Mouse (Mus musculus) yolk sac, embryonic 10.5 days (tissue): ENCODE measurements around the gene Bcas1.

Experiments used
- DNase-seq: peaks from one replicate; pipeline ENCODE4 v3.0.0-alpha.2; 2017; ENCODE audit warnings: low spot score

Bcas1 gene

DNA sequence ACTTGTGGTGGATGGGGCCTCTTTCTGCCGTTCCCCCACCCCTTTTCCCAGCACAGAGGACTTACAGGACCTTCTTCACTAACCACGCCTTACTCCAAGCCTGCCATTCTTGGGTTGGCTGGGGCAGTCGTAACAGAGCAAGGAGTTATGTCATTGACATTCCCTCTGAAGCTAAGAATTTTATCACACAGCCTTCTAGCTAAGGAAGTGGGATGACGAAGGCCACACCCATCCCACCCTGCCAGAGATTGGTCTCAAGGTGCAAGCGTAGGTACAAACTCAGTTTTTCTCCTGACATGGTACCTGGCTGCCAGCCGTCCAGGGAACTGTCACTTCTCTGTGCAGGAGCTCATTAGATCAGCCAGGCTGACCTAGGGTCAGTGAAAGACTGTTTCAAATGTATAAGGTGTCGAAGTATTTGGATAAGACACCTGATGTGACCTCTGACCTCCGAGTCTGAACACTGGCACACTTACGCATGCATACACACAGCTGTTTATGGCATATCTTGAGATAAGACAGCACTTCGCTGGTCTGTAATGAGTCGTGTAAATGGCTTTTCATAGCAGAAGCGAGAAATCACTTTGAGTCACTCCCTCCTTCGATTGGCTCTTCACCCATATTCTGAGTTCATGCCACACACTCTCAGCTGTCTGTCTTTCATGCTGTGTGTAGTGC, 117.2 kb downstream of the Bcas1 start:
- DNase-seq = no peak

DNA sequence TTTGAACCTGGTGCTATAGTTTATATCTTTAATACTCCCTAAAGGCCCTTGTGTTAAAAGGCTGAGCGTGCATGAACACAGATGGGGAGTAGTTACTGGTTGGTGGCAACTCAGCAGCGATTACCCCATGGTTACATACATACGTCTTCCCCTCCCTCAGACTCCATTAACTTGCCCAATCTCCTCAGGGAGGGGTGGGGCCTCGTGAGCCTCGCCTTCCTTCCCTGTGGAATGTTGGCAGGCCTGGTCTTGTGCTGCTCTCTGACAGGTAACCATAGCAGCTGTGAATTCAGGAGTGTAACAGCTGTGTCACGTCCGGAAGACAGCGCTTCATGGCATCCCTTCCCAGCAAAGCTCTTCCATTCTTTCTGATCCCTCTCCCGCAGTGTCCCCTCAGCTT, 118.7 kb downstream of the Bcas1 start:
- no peak for DNase-seq

DNA sequence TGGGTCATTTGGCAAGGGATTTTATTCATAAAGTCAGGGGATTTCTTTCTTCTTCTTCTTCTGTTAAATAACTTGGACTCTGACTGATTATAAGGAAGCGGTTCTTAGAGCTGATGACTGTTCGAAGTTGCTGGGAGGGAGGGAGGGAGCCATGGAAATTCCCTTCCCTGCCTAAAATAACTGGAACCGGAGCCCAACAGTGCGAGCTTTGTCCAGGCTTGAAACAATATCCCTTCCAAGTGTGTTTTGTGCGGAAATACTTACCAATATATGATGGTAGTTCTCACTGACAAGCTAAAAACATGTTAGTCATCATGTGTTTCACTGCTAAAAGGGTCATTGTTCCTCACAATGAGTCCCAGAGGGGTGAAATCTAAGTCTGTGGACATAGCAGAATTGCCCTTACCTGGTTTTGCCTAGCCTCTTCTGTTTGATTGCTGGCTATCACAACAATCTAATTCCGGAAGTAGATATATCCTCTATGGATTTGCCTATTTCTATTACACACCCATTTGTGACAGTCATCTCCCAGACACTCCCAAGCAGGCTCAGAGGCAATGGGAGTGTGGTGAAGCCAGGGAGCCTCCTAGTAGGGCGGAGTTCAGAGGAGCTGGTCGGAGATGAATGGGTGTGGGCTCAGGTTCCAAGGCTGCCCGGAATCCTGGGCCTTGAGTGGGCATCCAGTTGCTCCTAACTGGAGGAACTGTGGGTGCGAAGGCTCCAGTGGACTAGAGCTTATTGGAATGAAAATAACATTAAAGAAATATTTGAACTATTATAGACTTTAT, 119.4 kb downstream of the Bcas1 start:
- no peak for DNase-seq

DNA sequence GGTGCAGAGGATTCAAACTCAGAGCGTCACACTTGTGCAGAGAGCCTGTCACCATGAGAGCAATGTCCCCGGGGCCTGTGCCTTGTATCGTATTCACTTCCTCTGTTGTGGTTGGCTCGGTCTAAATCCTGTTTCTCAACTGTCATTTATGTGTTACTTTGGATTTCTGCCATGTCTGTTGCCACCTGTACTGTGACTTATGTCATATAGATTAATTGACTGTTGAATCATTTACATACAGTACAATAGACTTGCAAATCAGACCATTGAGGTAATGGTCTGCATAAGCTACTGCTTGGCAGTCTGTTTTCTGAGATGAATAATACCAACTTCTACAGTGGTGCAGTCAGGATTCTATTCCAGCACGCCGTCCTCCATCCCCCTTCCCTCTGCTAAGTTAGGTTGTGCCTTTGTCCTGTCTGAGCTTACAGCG, 120.0 kb downstream of the Bcas1 start:
- DNase-seq = no peak

DNA sequence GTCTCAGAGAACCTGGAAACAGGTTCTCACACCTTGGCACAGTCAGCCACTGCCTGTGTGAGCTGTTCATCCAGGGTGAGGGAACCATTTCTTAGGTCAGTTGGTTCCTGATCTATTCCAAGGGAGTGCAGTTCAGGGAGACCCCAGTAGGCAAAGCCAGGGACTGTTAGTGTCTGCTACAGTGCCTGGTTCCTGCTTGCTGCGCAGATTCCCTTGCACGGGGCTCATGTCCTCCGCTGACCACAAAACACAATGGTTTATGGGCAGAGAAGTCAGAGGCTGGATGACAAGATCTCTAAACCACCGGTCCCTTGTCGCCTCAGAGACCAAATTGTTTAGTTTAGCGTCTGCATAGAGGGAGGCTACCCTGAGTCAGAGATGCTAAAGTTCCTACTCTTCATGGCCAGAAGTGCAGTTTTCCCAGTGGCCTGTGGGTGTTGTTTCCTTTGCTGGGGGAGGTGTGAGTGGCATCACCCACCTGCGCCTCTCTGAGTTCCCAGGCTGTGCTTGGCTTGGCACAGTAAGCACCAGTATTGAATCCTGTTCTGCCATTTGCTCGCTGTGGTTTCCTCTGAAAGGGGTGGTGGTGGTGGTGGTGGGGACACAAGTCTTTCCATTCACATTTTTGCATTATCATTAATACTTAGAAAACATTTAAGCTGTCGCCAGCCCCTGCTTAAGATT, 120.9 kb downstream of the Bcas1 start:
- DNase-seq = no peak

DNA sequence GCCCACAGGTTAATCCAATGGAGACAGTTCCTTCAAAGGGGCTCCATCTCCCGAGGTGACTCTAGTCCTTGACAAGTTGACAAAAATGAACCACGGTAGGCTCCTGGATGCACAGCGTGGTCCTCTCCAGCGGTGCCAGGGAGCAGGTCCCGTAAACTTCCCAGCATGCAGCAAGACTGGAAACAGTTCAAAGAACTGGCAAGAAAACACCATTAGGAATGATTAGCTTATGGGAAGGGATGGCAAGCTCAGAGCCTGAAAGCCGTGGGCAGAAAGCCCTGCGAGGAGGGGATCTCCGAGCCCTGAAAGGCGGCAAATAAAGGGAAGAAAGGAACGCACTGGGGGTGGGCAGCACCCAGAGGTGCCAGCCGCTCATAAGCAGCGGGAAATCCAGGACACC, 122.9 kb downstream of the Bcas1 start:
- no peak for DNase-seq

DNA sequence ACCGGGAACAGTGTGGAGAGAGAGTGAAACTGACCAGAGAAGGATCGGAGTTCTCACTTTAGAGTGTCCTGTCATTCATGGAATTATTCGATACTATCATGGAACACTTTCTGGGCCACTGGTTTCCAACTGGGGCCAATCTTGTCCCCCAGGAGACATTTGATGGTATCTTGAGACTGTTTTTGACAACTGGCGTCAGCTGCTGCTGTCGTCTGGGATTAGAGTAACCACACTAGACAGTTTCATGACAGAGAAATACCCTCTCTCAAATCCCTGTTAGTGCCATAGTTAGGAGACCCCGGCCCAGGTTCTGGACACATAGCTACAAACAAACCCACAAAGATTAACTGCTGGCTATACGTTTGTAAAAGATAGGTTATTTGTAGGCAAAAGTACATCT, 124.0 kb downstream of the Bcas1 start:
- DNase-seq = no peak

DNA sequence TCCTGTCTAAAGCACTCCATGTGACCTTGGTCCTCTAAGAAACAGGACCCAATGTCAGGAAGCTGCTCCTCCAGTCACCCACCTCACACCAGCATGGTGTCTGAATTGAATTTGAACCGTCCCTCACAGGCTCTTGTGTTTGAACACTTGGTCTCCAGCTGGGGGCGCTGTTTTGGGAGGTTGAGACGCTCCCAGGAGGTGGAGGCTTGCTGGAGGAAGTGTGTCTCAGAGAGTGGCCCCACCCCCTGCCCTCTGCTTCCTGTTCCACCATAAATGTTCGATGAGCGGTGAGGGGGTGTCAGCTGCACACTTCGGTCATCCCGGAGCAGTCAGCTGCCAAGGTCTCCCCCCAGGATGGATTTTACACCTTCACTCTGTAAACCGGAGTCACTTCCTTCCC, 124.8 kb downstream of the Bcas1 start:
- DNase-seq = no peak
